Mouse (Mus musculus): ENCODE measurements around the gene Ccdc62. TPM values are rescaled to one million over a fixed set of nuclear protein-coding genes. Genes with fewer than 3 reads are reported as not detected.
A peak's percentile ranks its signal among the peaks of the same experiment; 100 is the strongest.

Ccdc62 gene
- polyA plus RNA-seq, 1 experiment from 2014 or later = 6.8 TPM

DNA sequence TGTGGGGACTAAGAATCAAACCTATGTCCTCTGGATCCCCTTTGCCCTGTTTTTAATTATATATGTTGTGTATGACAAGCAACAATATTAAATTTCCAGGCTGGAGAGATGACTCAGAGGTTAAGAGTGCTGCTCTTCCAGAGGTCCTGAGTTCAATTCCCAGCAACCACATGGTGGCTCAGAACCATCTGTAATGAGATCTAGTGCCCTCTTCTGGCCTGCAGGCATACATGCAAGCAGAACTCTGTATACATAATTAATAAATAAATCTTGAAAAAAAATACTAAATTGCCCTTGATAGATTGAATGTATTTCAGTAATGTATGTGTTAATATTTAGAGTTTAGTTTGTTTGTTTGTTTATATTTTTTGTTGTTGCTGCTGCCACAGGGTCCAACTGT is 2.4 kb downstream of the Ccdc62 start:
- Histone ChIP-seq H3K4me1 (ENCODE audit: insufficient read depth, low read length) (peaks cover 4% of the 10 kb centered on the region; the same call in 1 of the 2 replicates), H3K27ac (ENCODE audit: low read length) (no peak overlapping the region), H3K4me2 (replicated peaks; ENCODE audit: low read depth, low read length) (no peak overlapping the region), H3K27me3 (ENCODE audit: insufficient read depth, low read length) (no peaks in the 10 kb centered on the region), H3K4me3 (ENCODE audit: low read length) (no peak overlapping the region), H3K9me3 (ENCODE audit: low read length) (no peaks in the 10 kb centered on the region), H3K9ac (replicated peaks; ENCODE audit: low read length) (no peak overlapping the region), H3K36me3 (ENCODE audit: insufficient read depth, low read length) (peaks cover 2% of the 10 kb centered on the region)
- no peak for ATAC-seq (ENCODE audit: low FRiP score, low TSS enrichment)

DNA sequence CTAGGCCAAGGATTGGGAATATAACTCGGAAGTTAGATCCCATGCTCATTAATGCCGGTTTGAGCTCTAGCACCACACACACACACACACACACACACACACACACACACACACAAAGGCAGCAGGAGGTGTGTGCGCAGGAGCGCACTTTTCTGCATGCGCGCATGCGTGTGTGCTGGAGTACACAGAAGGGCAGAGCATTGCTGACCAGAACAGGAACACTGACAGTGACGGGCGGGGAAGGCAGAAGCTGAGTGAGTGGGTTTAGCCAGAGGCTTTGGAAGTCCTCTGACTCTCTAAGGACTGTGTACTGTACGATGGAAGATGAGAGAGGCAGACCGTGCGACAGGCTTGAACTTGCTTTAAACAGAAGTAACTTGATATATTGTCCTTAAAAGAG is 3.1 kb downstream of the Ccdc62 start:
- Histone ChIP-seq H3K4me1 (ENCODE audit: insufficient read depth, low read length) (peaks cover 4% of the 10 kb centered on the region; the same call in 1 of the 2 replicates), H3K9me3 (ENCODE audit: low read length) (no peaks in the 10 kb centered on the region), H3K4me2 (replicated peaks; ENCODE audit: low read depth, low read length) (no peak overlapping the region), H3K27me3 (ENCODE audit: insufficient read depth, low read length) (no peaks in the 10 kb centered on the region), H3K27ac (ENCODE audit: low read length) (no peak overlapping the region), H3K4me3 (ENCODE audit: low read length) (no peak overlapping the region), H3K36me3 (ENCODE audit: insufficient read depth, low read length) (no peaks in the 10 kb centered on the region), H3K9ac (replicated peaks; ENCODE audit: low read length) (no peak overlapping the region)
- no peak for ATAC-seq (ENCODE audit: low FRiP score, low TSS enrichment)
- WGBS = 87% methylated on average over 12 of the region's 12 CpGs

DNA sequence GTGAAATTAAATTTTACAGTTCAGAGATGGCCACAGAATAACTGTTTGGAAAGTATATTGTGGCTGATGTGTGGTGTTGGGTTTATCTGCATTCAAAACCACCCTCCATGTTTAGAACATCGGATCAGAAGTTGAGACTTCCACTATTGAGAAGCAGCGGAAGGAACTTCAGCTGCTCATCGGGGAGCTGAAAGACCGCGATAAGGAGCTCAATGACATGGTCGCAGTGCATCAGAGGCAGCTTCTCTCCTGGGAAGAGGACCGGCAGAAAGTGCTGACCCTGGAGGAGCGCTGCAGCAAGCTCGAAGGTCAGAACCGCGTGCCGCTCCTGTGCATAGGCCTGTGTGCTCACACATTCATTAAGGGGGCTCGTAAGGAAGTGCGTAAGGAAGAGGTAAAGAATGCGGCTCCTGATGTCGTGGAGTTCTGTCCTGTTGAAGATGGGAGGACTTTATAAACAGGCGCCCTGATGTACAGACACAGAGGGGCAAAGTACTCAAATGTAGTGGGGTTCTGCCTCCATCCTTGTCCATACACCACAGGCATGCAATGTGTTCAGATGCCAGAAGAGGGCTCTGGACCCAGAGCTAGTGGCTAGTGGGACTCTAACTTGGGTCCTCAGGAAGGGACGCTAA is 3.6 kb downstream of the Ccdc62 start:
- H3K27ac ChIP-seq (ENCODE audit: low read length) = no peak overlapping the region
- H3K9me3 ChIP-seq (ENCODE audit: low read length) = no peaks in the 10 kb centered on the region
- H3K36me3 ChIP-seq (ENCODE audit: insufficient read depth, low read length) = no peaks in the 10 kb centered on the region
- no peak for ATAC-seq (ENCODE audit: low FRiP score, low TSS enrichment)
- peaks cover 4% of the 10 kb centered on the region; the same call in 1 of the 2 replicates for H3K4me1 ChIP-seq (ENCODE audit: insufficient read depth, low read length)
- no peaks in the 10 kb centered on the region for H3K27me3 ChIP-seq (ENCODE audit: insufficient read depth, low read length)
- no peak overlapping the region for H3K4me3 ChIP-seq (ENCODE audit: low read length)
- 0 out of 2 replicates have a peak overlapping the region, but pooled peaks have one; percentile 38 for H3K9ac ChIP-seq (replicated peaks; ENCODE audit: low read length)
- WGBS = 41% methylated on average over 18 of the region's 18 CpGs
- H3K4me2 ChIP-seq (replicated peaks; ENCODE audit: low read depth, low read length) = no peak overlapping the region

DNA sequence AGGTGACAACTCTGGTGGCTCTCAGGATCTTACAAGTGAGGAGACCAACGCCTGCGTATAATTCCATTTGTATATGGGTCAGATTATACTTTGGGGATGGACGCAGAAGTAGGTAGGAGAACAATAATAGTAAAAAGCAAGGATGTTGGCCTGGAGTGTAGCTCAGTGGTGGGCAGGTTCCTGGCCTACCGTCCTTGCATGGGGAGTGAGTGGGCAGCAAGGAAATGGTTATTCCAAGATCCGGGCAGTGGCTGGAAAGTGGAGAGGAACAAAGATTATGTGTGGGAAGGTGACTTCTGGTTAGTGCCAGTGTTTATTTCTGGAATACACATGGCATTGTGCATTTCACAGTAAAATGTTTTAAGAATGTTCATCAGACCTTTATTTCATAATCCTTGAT is 5.5 kb downstream of the Ccdc62 start:
- Histone ChIP-seq H3K36me3 (ENCODE audit: insufficient read depth, low read length) (no peaks in the 10 kb centered on the region), H3K4me1 (ENCODE audit: insufficient read depth, low read length) (peaks cover 4% of the 10 kb centered on the region; the same call in 1 of the 2 replicates), H3K4me2 (replicated peaks; ENCODE audit: low read depth, low read length) (no peak overlapping the region), H3K9ac (replicated peaks; ENCODE audit: low read length) (no peak overlapping the region), H3K4me3 (ENCODE audit: low read length) (no peak overlapping the region), H3K9me3 (ENCODE audit: low read length) (no peaks in the 10 kb centered on the region), H3K27me3 (ENCODE audit: insufficient read depth, low read length) (no peaks in the 10 kb centered on the region), H3K27ac (ENCODE audit: low read length) (no peak overlapping the region)
- ATAC-seq (ENCODE audit: low FRiP score, low TSS enrichment) = no peak
- 88% methylated on average over 5 of the region's 5 CpGs for WGBS

DNA sequence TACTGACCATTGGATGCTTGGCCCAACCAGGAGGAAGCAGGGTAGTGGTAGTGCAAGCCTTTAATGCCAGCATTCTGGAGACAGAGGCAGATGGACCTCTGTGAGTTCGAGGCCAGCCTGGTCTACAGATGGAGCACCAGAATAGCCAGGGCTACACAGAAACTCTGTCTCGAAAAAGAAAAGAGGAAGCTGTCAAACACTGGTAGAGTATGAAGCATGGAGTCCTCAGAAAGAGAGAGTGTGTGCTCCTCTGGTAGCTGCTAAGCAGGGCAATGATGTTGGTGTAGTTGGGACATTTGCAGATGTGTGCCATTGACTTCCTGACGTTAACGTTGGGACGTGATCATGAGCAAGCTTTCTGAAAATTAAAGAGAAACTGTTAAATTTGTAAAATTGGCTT is 8.0 kb downstream of the Ccdc62 start:
- H3K4me3 ChIP-seq (ENCODE audit: low read length) = no peak overlapping the region
- no peak for ATAC-seq (ENCODE audit: low FRiP score, low TSS enrichment)
- no peak overlapping the region for H3K27ac ChIP-seq (ENCODE audit: low read length)
- H3K36me3 ChIP-seq (ENCODE audit: insufficient read depth, low read length) = no peaks in the 10 kb centered on the region
- H3K4me1 ChIP-seq (ENCODE audit: insufficient read depth, low read length) = no peaks in the 10 kb centered on the region
- no peak overlapping the region for H3K9ac ChIP-seq (replicated peaks; ENCODE audit: low read length)
- no peak overlapping the region for H3K4me2 ChIP-seq (replicated peaks; ENCODE audit: low read depth, low read length)
- 90% methylated on average over 5 of the region's 5 CpGs for WGBS
- H3K27me3 ChIP-seq (ENCODE audit: insufficient read depth, low read length) = no peaks in the 10 kb centered on the region
- H3K9me3 ChIP-seq (ENCODE audit: low read length) = no peaks in the 10 kb centered on the region

DNA sequence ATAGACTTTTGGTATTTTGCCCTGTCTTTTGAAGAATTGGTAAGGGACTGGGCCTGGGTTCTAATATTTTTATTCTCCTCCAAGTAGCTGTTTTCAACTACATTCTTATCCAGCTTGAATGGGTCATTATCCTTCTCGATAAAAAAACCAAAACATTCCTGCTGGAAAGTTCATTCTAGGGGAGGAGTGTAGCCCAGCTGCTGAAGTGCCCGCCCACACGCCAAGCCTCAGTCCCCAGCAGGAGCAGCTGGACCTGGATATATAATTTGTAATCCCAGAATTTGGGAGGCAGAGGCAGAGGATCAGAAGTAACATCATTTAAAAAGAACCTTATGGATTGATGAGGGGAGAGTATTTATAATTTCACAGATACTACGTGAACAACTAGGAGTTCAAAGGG is 16.1 kb downstream of the Ccdc62 start:
- ATAC-seq (ENCODE audit: low FRiP score, low TSS enrichment) = no peak
- Histone ChIP-seq H3K4me1 (ENCODE audit: insufficient read depth, low read length) (no peaks in the 10 kb centered on the region), H3K27me3 (ENCODE audit: insufficient read depth, low read length) (no peaks in the 10 kb centered on the region), H3K9me3 (ENCODE audit: low read length) (no peaks in the 10 kb centered on the region), H3K27ac (ENCODE audit: low read length) (no peak overlapping the region), H3K36me3 (ENCODE audit: insufficient read depth, low read length) (no peaks in the 10 kb centered on the region), H3K4me2 (replicated peaks; ENCODE audit: low read depth, low read length) (no peak overlapping the region), H3K9ac (replicated peaks; ENCODE audit: low read length) (no peak overlapping the region), H3K4me3 (ENCODE audit: low read length) (no peak overlapping the region)
- 44% methylated on average over 4 of the region's 4 CpGs for WGBS

DNA sequence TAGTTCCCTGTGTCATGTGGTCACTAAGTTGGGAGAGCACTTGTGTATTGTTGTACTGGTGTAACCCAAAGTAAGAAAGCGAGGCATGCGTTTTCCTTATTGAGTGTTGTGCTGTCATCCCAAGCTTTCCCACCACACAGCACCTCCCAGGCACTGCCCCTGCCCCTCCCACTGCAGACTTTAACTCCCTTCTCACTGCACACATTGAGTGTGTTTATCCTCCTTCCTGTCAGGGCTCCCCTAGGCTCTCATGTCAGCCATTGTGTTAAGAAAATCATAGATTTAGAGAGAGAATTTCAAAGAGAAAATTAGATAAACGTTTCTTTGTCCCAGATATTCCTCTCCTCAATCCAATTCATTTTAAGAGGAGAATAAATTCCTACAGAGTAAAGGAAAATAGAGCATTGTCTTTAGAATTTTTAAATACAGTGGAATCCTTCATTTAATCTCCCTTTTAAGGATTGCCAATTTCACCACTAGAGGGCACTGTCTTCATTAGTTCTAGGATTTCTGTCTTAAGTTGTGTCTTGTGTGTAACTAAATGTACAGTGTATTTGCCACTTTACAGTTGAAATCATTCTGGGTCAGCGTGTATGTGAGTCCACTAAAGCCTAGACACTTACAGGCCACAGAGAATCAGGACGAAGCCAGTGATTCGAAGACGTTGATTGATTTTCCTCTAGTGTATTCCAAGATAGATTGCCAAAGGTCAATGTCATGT is 16.7 kb downstream of the Ccdc62 start:
- Histone ChIP-seq H3K27ac (ENCODE audit: low read length) (no peak overlapping the region), H3K36me3 (ENCODE audit: insufficient read depth, low read length) (no peaks in the 10 kb centered on the region), H3K9ac (replicated peaks; ENCODE audit: low read length) (no peak overlapping the region), H3K4me3 (ENCODE audit: low read length) (no peak overlapping the region), H3K27me3 (ENCODE audit: insufficient read depth, low read length) (no peaks in the 10 kb centered on the region), H3K9me3 (ENCODE audit: low read length) (no peaks in the 10 kb centered on the region), H3K4me2 (replicated peaks; ENCODE audit: low read depth, low read length) (no peak overlapping the region), H3K4me1 (ENCODE audit: insufficient read depth, low read length) (no peaks in the 10 kb centered on the region)
- no peak for ATAC-seq (ENCODE audit: low FRiP score, low TSS enrichment)
- 51% methylated on average over 7 of the region's 7 CpGs for WGBS

DNA sequence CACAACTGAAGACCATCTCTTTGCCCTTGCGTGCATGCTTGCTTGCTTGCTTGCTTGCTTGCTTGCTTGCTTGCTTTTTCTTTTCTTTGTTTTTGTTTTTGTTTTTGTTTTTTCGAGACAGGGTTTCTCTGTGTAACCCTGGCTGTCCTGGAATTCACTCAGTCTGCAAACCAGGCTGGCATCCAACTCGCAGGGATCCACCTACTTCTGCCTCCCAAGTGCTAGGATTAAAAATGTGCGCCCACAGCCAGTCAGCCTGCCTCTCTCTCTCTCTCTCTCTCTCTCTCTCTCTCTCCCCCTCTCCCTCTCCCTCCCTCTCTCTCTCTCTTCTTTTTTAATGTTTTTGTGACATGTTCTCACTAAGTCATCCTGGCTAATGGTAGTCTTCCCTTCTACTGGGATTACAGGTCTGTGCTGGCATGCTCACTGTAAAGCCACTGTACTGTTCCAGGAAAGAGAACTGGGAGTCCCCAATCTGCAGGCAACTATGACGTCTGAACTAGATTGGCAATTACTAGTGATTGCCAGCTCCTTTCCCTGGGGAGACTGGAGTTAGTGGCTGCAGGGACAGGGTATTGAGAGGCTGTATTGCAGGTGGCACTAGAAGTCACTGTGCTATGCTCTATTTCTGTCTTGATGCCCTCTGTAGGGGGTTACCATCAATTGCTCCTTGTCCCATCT is 22.0 kb downstream of the Ccdc62 start:
- WGBS = 56% methylated on average over 5 of the region's 5 CpGs
- Histone ChIP-seq H3K9ac (replicated peaks; ENCODE audit: low read length) (no peak overlapping the region), H3K4me2 (replicated peaks; ENCODE audit: low read depth, low read length) (no peak overlapping the region), H3K4me1 (ENCODE audit: insufficient read depth, low read length) (no peaks in the 10 kb centered on the region), H3K4me3 (ENCODE audit: low read length) (no peak overlapping the region), H3K27me3 (ENCODE audit: insufficient read depth, low read length) (no peaks in the 10 kb centered on the region), H3K36me3 (ENCODE audit: insufficient read depth, low read length) (no peaks in the 10 kb centered on the region), H3K27ac (ENCODE audit: low read length) (no peak overlapping the region), H3K9me3 (ENCODE audit: low read length) (no peaks in the 10 kb centered on the region)
- ATAC-seq (ENCODE audit: low FRiP score, low TSS enrichment) = no peak

DNA sequence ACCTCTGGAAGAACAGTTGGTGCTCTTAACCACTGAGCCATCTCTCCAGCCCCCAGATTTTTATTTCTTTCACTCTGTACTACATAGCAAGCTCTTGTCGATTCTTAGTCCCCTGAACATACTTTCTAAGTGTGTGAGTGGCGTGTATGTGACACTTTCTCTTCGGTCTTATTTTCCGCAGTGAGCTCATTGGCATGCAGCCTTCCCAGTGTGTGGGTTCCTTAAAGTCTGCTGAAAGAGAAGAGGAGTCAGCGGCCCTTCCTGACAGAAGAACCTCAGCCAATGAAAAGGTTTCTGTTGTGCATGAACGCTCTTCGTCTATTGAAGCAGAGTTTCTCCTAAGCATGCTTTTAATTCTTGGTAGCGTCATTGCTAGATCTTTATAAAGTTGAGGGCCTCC is 26.7 kb downstream of the Ccdc62 start:
- Histone ChIP-seq H3K4me1 (ENCODE audit: insufficient read depth, low read length) (no peaks in the 10 kb centered on the region), H3K4me2 (replicated peaks; ENCODE audit: low read depth, low read length) (no peak overlapping the region), H3K36me3 (ENCODE audit: insufficient read depth, low read length) (no peaks in the 10 kb centered on the region), H3K9me3 (ENCODE audit: low read length) (no peaks in the 10 kb centered on the region), H3K9ac (replicated peaks; ENCODE audit: low read length) (no peak overlapping the region), H3K27ac (ENCODE audit: low read length) (no peak overlapping the region), H3K4me3 (ENCODE audit: low read length) (no peak overlapping the region), H3K27me3 (ENCODE audit: insufficient read depth, low read length) (no peaks in the 10 kb centered on the region)
- ATAC-seq (ENCODE audit: low FRiP score, low TSS enrichment) = no peak
- 87% methylated on average over 8 of the region's 8 CpGs for WGBS

DNA sequence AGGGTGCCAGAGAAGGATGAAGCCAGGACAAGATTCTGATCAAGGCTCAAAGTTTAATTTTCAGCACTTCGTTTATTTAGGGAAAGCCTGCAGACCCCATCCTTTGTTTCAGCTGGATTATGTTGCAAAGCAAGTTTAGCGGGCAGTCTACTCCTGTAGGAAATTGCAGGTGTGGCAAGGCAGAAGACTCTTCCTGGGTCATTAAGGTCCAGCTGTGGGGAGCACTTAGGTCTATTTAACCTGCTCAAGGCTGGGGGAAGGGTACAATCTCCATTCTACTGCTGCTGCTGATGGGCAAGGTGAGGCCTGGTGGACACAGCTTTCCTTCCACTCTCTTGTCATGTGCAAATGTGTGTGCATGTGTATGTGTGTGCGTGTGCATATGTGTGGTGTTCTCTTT is 28.5 kb downstream of the Ccdc62 start:
- Histone ChIP-seq H3K4me3 (ENCODE audit: low read length) (no peak overlapping the region), H3K27ac (ENCODE audit: low read length) (no peak overlapping the region), H3K4me2 (replicated peaks; ENCODE audit: low read depth, low read length) (no peak overlapping the region), H3K9ac (replicated peaks; ENCODE audit: low read length) (no peak overlapping the region), H3K36me3 (ENCODE audit: insufficient read depth, low read length) (no peaks in the 10 kb centered on the region), H3K9me3 (ENCODE audit: low read length) (no peaks in the 10 kb centered on the region), H3K27me3 (ENCODE audit: insufficient read depth, low read length) (no peaks in the 10 kb centered on the region), H3K4me1 (ENCODE audit: insufficient read depth, low read length) (no peaks in the 10 kb centered on the region)
- no peak for ATAC-seq (ENCODE audit: low FRiP score, low TSS enrichment)
- WGBS = 62% methylated on average over 3 of the region's 3 CpGs

Measured in kidney, embryonic 16.5 days (tissue).